Mouse (Mus musculus): Measurements from ENCODE around the gene Mrpl20. TPM values are rescaled to one million over a fixed set of nuclear protein-coding genes. Genes with fewer than 3 reads are reported as not detected.

Mrpl20 gene
- polyA plus RNA-seq, 1 experiment = 244 TPM

GRCm38 (mm10) chr4:155831205-155831766 lies 28.6 kb downstream of the Mrpl20 start, which contains the start of gene Aurkaip1:
TSS of gene Aurkaip1 (plus strand) at chr4:155831272.
- Histone ChIP-seq H3K4me1 (ENCODE audit: control insufficient read depth, insufficient read depth, low read length) (peaks cover 4% of the 10 kb centered on the region), H3K4me3 (replicated peaks; ENCODE audit: control insufficient read depth, low read depth, low read length) (peak within 1 kb of the TSS; percentile 96), H3K27ac (ENCODE audit: control insufficient read depth, insufficient read depth, low read depth, low read length, poor library complexity) (peak within 1 kb of the TSS; percentile 91)
- WGBS = under 1% methylated on average over 49 of the region's 49 CpGs
- TF ChIP-seq POLR2A (IDR thresholded peaks at IDR 0.05; ENCODE audit: borderline replicate concordance, control insufficient read depth, low read depth, low read length) (peak; percentile 79; the same call in 1 of the 2 replicates), CTCF (IDR thresholded peaks at IDR 0.05; ENCODE audit: control insufficient read depth, insufficient read depth, low read length) (peak; percentile 93)

GRCm38 (mm10) chr4:155831831-155832230 lies 29.2 kb downstream of the Mrpl20 start:
- peak overlapping the region; percentile 96 for H3K4me3 ChIP-seq (replicated peaks; ENCODE audit: control insufficient read depth, low read depth, low read length)
- TF ChIP-seq POLR2A (IDR thresholded peaks at IDR 0.05; ENCODE audit: borderline replicate concordance, control insufficient read depth, low read depth, low read length) (no peak), CTCF (IDR thresholded peaks at IDR 0.05; ENCODE audit: control insufficient read depth, insufficient read depth, low read length) (no peak)
- H3K4me1 ChIP-seq (ENCODE audit: control insufficient read depth, insufficient read depth, low read length) = peaks cover 4% of the 10 kb centered on the region
- WGBS = under 1% methylated on average over 25 of the region's 25 CpGs
- H3K27ac ChIP-seq (ENCODE audit: control insufficient read depth, insufficient read depth, low read depth, low read length, poor library complexity) = peak overlapping the region; percentile 91

- Histone ChIP-seq H3K4me3 (replicated peaks; ENCODE audit: control insufficient read depth, low read depth, low read length) (peak overlapping the region; percentile 96), H3K4me1 (ENCODE audit: control insufficient read depth, insufficient read depth, low read length) (peaks cover 4% of the 10 kb centered on the region), H3K27ac (ENCODE audit: control insufficient read depth, insufficient read depth, low read depth, low read length, poor library complexity) (peak overlapping the region; percentile 91; the same call in 1 of the 2 replicates)
- TF ChIP-seq CTCF (IDR thresholded peaks at IDR 0.05; ENCODE audit: control insufficient read depth, insufficient read depth, low read length) = no peak
- no peak for TF ChIP-seq POLR2A (IDR thresholded peaks at IDR 0.05; ENCODE audit: borderline replicate concordance, control insufficient read depth, low read depth, low read length)
- 49% methylated on average over 10 of the region's 10 CpGs for WGBS
Measured at GRCm38 (mm10) chr4:155832321-155832720, 29.6 kb downstream of the Mrpl20 start.

DNA sequence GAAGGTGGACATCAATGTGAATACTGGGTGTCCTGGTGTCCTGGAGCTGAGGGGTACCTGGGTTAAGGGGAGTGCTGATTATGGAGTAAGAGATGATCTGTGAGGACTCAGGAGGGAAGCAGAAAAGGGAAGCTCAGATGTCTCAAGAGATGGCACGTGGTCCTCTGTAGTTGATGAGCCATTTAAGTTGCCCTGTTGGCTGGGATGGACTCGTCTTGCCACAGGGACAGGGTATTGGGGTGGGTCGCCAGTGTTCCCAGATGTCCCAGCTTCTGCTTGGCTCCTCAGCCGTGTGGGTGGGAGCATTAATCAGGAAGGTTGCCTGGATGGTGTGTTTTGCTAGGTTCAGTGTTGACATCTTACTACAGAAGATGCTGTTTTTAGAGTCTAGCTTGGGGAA lies 30.6 kb downstream of the Mrpl20 start:
- H3K27ac ChIP-seq (ENCODE audit: control insufficient read depth, insufficient read depth, low read depth, low read length, poor library complexity) = peak overlapping the region; percentile 34; the same call in 1 of the 2 replicates
- 51% methylated on average over 4 of the region's 4 CpGs for WGBS
- peak overlapping the region; percentile 24 for H3K4me3 ChIP-seq (replicated peaks; ENCODE audit: control insufficient read depth, low read depth, low read length)
- no peak for TF ChIP-seq POLR2A (IDR thresholded peaks at IDR 0.05; ENCODE audit: borderline replicate concordance, control insufficient read depth, low read depth, low read length)
- no peak for TF ChIP-seq CTCF (IDR thresholded peaks at IDR 0.05; ENCODE audit: control insufficient read depth, insufficient read depth, low read length)
- peaks cover 6% of the 10 kb centered on the region for H3K4me1 ChIP-seq (ENCODE audit: control insufficient read depth, insufficient read depth, low read length)

- WGBS = 34% methylated on average over 2 of the region's 2 CpGs
- no peak for TF ChIP-seq POLR2A (IDR thresholded peaks at IDR 0.05; ENCODE audit: borderline replicate concordance, control insufficient read depth, low read depth, low read length)
- peak; percentile 65 for TF ChIP-seq CTCF (IDR thresholded peaks at IDR 0.05; ENCODE audit: control insufficient read depth, insufficient read depth, low read length)
Measured at GRCm38 (mm10) chr4:155833836-155834235, 31.2 kb downstream of the Mrpl20 start.

GRCm38 (mm10) chr4:155837404-155838010 lies 34.8 kb downstream of the Mrpl20 start:
- Histone ChIP-seq H3K4me3 (replicated peaks; ENCODE audit: control insufficient read depth, low read depth, low read length) (no peak overlapping the region), H3K27ac (ENCODE audit: control insufficient read depth, insufficient read depth, low read depth, low read length, poor library complexity) (no peak overlapping the region), H3K4me1 (ENCODE audit: control insufficient read depth, insufficient read depth, low read length) (peaks cover 5% of the 10 kb centered on the region)
- WGBS = 19% methylated on average over 11 of the region's 11 CpGs
- TF ChIP-seq POLR2A (IDR thresholded peaks at IDR 0.05; ENCODE audit: borderline replicate concordance, control insufficient read depth, low read depth, low read length) (no peak), CTCF (IDR thresholded peaks at IDR 0.05; ENCODE audit: control insufficient read depth, insufficient read depth, low read length) (no peak)

More at GRCm38 (mm10) chr4:155833836-155834235, 31.2 kb downstream of the Mrpl20 start:
- H3K4me1 ChIP-seq (ENCODE audit: control insufficient read depth, insufficient read depth, low read length) = peaks cover 6% of the 10 kb centered on the region
- no peak overlapping the region for H3K4me3 ChIP-seq (replicated peaks; ENCODE audit: control insufficient read depth, low read depth, low read length)
- H3K27ac ChIP-seq (ENCODE audit: control insufficient read depth, insufficient read depth, low read depth, low read length, poor library complexity) = no peak overlapping the region

- TF ChIP-seq POLR2A (IDR thresholded peaks at IDR 0.05; ENCODE audit: borderline replicate concordance, control insufficient read depth, low read depth, low read length) (no peak), CTCF (IDR thresholded peaks at IDR 0.05; ENCODE audit: control insufficient read depth, insufficient read depth, low read length) (no peak)
- 55% methylated on average over 8 of the region's 8 CpGs for WGBS
- Histone ChIP-seq H3K4me1 (ENCODE audit: control insufficient read depth, insufficient read depth, low read length) (peaks cover 1% of the 10 kb centered on the region; the same call in 1 of the 2 replicates), H3K27ac (ENCODE audit: control insufficient read depth, insufficient read depth, low read depth, low read length, poor library complexity) (no peak overlapping the region), H3K4me3 (replicated peaks; ENCODE audit: control insufficient read depth, low read depth, low read length) (no peak overlapping the region)
Measured at GRCm38 (mm10) chr4:155838187-155839153, 35.8 kb downstream of the Mrpl20 start.

All from bone marrow, adult 2 months (tissue).